Mouse (Mus musculus): ENCODE measurements at regions not wholly inside any gene's neighbourhood (a gene's known extent, or its start where the extent isn't known, plus 50 kb on each side); places are given as distances from the start of the nearest gene placed in this dataset.

DNA sequence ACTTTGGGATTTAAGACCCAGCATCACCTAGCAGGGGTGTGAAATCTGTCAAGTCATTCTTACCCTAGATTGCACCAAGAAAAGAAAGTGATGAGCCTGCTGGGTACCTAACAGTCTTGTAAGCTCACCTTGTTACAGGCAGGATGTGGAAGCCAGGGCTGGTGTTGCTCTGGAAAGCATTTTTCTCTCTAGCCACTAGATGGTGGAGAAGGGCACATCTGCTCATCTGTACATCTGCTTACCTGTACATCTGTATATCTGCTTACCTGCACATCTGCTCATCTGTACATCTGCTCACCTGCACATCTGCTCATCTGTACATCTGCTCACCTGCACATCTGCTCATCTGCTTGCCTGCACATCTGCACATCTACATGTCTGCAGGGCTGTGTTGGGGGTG is 102.0 kb upstream of the Spata13 start:
- no peak for TF ChIP-seq CEBPB (IDR thresholded peaks at IDR 0.05; ENCODE audit: insufficient read depth, poor library complexity, severe bottlenecking)
- no peak for TF ChIP-seq POLR2A (IDR thresholded peaks at IDR 0.05; ENCODE audit: insufficient read length, low read depth)
- TF ChIP-seq POLR2AphosphoS2 (IDR thresholded peaks at IDR 0.05; ENCODE audit: insufficient read length, low read depth), result no peak
- TF ChIP-seq MAX (IDR thresholded peaks at IDR 0.05; ENCODE audit: low read depth), result no peak
- TF ChIP-seq REST (IDR thresholded peaks at IDR 0.05; ENCODE audit: insufficient read depth, insufficient read length), result no peak
- TF ChIP-seq USF1 (IDR thresholded peaks at IDR 0.05; ENCODE audit: low read depth), result no peak
- TF ChIP-seq SRF (IDR thresholded peaks at IDR 0.05; ENCODE audit: control insufficient read depth, insufficient read length, low read depth), result no peak
- no peak for TF ChIP-seq TCF3 (IDR thresholded peaks at IDR 0.05; ENCODE audit: insufficient read length, low read depth)
- TF ChIP-seq E2F4 (IDR thresholded peaks at IDR 0.05; ENCODE audit: insufficient read depth), result no peak
- TF ChIP-seq MYOG (IDR thresholded peaks at IDR 0.05; ENCODE audit: control insufficient read depth in 1 of 3, insufficient read depth in 1 of 3, insufficient read length in 2 of 3, low read depth in 2 of 3), result no peak

Data from myocyte (in vitro differentiated cells).